Mouse (Mus musculus) neural tube, embryonic 14.5 days (tissue): Measurements from ENCODE around the gene Camk2d. TPM values are rescaled to one million over a fixed set of nuclear protein-coding genes. Genes with fewer than 3 reads are reported as not detected.

Experiments used
- ATAC-seq: fragments of 200-750 bp; cut with Nextera tagmentation; 2 replicates; pipeline ENCODE4 v1.8.0; 2017; ENCODE audit warnings: low read depth, mild to moderate bottlenecking, moderate TSS enrichment, moderate library complexity
- H3K27ac ChIP-seq: fragments of 300-500 bp; sonication (generic); 2 replicates; pipeline ENCODE4 v1.5.1; 2014; ENCODE audit warnings: low read depth, mild to moderate bottlenecking, control low read depth, low read length, moderate library complexity, mixed read lengths
- H3K27me3 ChIP-seq: fragments of 300-500 bp; sonication (generic); 2 replicates; pipeline ENCODE4 v1.6.1; 2014; ENCODE audit warnings: low read length; ENCODE audit not compliant: control insufficient read depth, insufficient read depth
- H3K36me3 ChIP-seq: fragments of 300-500 bp; sonication (generic); 2 replicates; pipeline ENCODE4 v1.6.1; 2014; ENCODE audit warnings: low read length, mixed read lengths; ENCODE audit not compliant: control insufficient read depth, insufficient read depth
- H3K4me1 ChIP-seq: fragments of 300-500 bp; sonication (generic); 2 replicates; pipeline ENCODE4 v1.6.1; 2014; ENCODE audit warnings: low read length; ENCODE audit not compliant: control insufficient read depth, insufficient read depth
- H3K4me2 ChIP-seq: fragments of 300-500 bp; sonication (generic); 2 replicates; pipeline ENCODE4 v1.6.1; 2014; ENCODE audit warnings: mild to moderate bottlenecking, low read depth, low read length, control low read depth
- H3K4me3 ChIP-seq: fragments of 300-500 bp; sonication (generic); 2 replicates; pipeline ENCODE4 v1.5.1; 2014; ENCODE audit warnings: low read depth, low read length, control low read depth, mixed read lengths
- H3K9ac ChIP-seq: fragments of 300-500 bp; sonication (generic); replicated peaks from 2 replicates; pipeline ENCODE4 v1.6.1; 2014; ENCODE audit warnings: low read depth, mild to moderate bottlenecking, control low read depth, low read length, mixed read lengths
- H3K9me3 ChIP-seq: fragments of 300-500 bp; sonication (generic); 2 replicates; pipeline ENCODE4 v1.6.1; 2016; ENCODE audit warnings: low read length; ENCODE audit not compliant: control insufficient read depth
- WGBS: fragments of 180-500 bp; shearing (Covaris S2); extraction: QIAGEN DNeasy Blood & Tissue Kit; methylation state at CpG from one replicate; pipeline ENCODE4 v1.1.7; 2014; 5-methylcytosine and 5-hydroxymethylcytosine counted together
- polyA plus RNA-seq: library from polyadenylated mRNA; unstranded; fragments of >200 nt; fragmentation: Nextera tagmentation; extraction: Ambion mirVana; gene quantifications from 2 replicates; pipeline ENCODE4 v1.2.1, GENCODE M21; 2014

The Camk2d gene
- polyA plus RNA-seq, 1 experiment from 2014 or later: 215 TPM

GRCm38 (mm10) chr3:126663436-126663835 is 67.3 kb downstream of the Camk2d start:
- no peaks in the 10 kb centered on the region for H3K27me3 ChIP-seq
- H3K4me1 ChIP-seq: peaks cover 15% of the 10 kb centered on the region
- H3K4me2 ChIP-seq: no peak overlapping the region
- ATAC-seq: no peak
- no peak overlapping the region for H3K9ac ChIP-seq
- H3K27ac ChIP-seq: no peak overlapping the region
- no peaks in the 10 kb centered on the region for H3K9me3 ChIP-seq
- WGBS: 62% methylated on average over 5 of the region's 5 CpGs
- H3K4me3 ChIP-seq: no peak overlapping the region
- no peaks in the 10 kb centered on the region for H3K36me3 ChIP-seq

GRCm38 (mm10) chr3:126665866-126666265 is 69.8 kb downstream of the Camk2d start:
- 100% methylated on average over 1 of the region's 1 CpGs for WGBS
- H3K4me1 ChIP-seq: peaks cover 21% of the 10 kb centered on the region

GRCm38 (mm10) chr3:126667019-126667418 is 70.9 kb downstream of the Camk2d start:
- H3K4me2 ChIP-seq: no peak overlapping the region
- H3K9me3 ChIP-seq: no peaks in the 10 kb centered on the region
- peak overlapping the region; percentile 34; the same call in 1 of the 2 replicates for H3K27ac ChIP-seq
- peak; percentile 45 for ATAC-seq
- no peaks in the 10 kb centered on the region for H3K27me3 ChIP-seq
- 93% methylated on average over 11 of the region's 11 CpGs for WGBS
- no peak overlapping the region for H3K4me3 ChIP-seq
- peaks cover 25% of the 10 kb centered on the region for H3K4me1 ChIP-seq
- H3K36me3 ChIP-seq: no peaks in the 10 kb centered on the region
- no peak overlapping the region for H3K9ac ChIP-seq

More at GRCm38 (mm10) chr3:126665866-126666265, 69.8 kb downstream of the Camk2d start:
- no peak overlapping the region for H3K9ac ChIP-seq
- H3K9me3 ChIP-seq: no peaks in the 10 kb centered on the region
- no peak for ATAC-seq
- no peak overlapping the region for H3K27ac ChIP-seq
- H3K36me3 ChIP-seq: no peaks in the 10 kb centered on the region
- H3K4me2 ChIP-seq: no peak overlapping the region
- no peaks in the 10 kb centered on the region for H3K27me3 ChIP-seq
- no peak overlapping the region for H3K4me3 ChIP-seq

GRCm38 (mm10) chr3:126667451-126667850 is 71.3 kb downstream of the Camk2d start:
- peak; percentile 75; the same call in 1 of the 2 replicates for ATAC-seq
- Histone ChIP-seq H3K4me1 (peaks cover 27% of the 10 kb centered on the region), H3K27ac (peak overlapping the region; percentile 34), H3K9me3 (no peaks in the 10 kb centered on the region), H3K27me3 (no peaks in the 10 kb centered on the region), H3K36me3 (no peaks in the 10 kb centered on the region), H3K4me2 (no peak overlapping the region), H3K4me3 (no peak overlapping the region), H3K9ac (no peak overlapping the region)
- WGBS: 48% methylated on average over 7 of the region's 7 CpGs

- ATAC-seq: peak; percentile 61
- no peak overlapping the region for H3K4me3 ChIP-seq
- no peak overlapping the region for H3K9ac ChIP-seq
- peaks cover 27% of the 10 kb centered on the region for H3K4me1 ChIP-seq
- 68% methylated on average over 3 of the region's 3 CpGs for WGBS
- no peaks in the 10 kb centered on the region for H3K9me3 ChIP-seq
- no peak overlapping the region for H3K27ac ChIP-seq
- no peaks in the 10 kb centered on the region for H3K27me3 ChIP-seq
- no peaks in the 10 kb centered on the region for H3K36me3 ChIP-seq
- H3K4me2 ChIP-seq: no peak overlapping the region
Measured at GRCm38 (mm10) chr3:126668123-126668522, 72.0 kb downstream of the Camk2d start.

GRCm38 (mm10) chr3:126668692-126669091 is 72.6 kb downstream of the Camk2d start:
- Histone ChIP-seq H3K4me1 (peaks cover 27% of the 10 kb centered on the region), H3K27ac (peak overlapping the region; percentile 18; the same call in 1 of the 2 replicates), H3K4me2 (no peak overlapping the region), H3K36me3 (no peaks in the 10 kb centered on the region), H3K9me3 (no peaks in the 10 kb centered on the region), H3K27me3 (no peaks in the 10 kb centered on the region), H3K4me3 (no peak overlapping the region), H3K9ac (no peak overlapping the region)
- WGBS: 53% methylated on average over 10 of the region's 10 CpGs
- ATAC-seq: no peak

GRCm38 (mm10) chr3:126670413-126670812 is 74.3 kb downstream of the Camk2d start:
- WGBS: 83% methylated on average over 3 of the region's 3 CpGs

GRCm38 (mm10) chr3:126671292-126671691 is 75.2 kb downstream of the Camk2d start:
- 0 out of 2 replicates have a peak, but pooled peaks have one; percentile 11 for ATAC-seq
- WGBS: 18% methylated on average over 6 of the region's 6 CpGs
- no peaks in the 10 kb centered on the region for H3K9me3 ChIP-seq
- H3K36me3 ChIP-seq: no peaks in the 10 kb centered on the region
- no peaks in the 10 kb centered on the region for H3K27me3 ChIP-seq
- no peak overlapping the region for H3K27ac ChIP-seq
- H3K4me3 ChIP-seq: no peak overlapping the region
- H3K4me2 ChIP-seq: no peak overlapping the region
- peaks cover 27% of the 10 kb centered on the region for H3K4me1 ChIP-seq
- H3K9ac ChIP-seq: no peak overlapping the region

More at GRCm38 (mm10) chr3:126670413-126670812, 74.3 kb downstream of the Camk2d start:
- H3K27me3 ChIP-seq: no peaks in the 10 kb centered on the region
- H3K4me1 ChIP-seq: peaks cover 27% of the 10 kb centered on the region
- H3K4me3 ChIP-seq: no peak overlapping the region
- H3K9ac ChIP-seq: no peak overlapping the region
- no peak overlapping the region for H3K4me2 ChIP-seq
- no peak for ATAC-seq
- H3K27ac ChIP-seq: no peak overlapping the region
- H3K36me3 ChIP-seq: no peaks in the 10 kb centered on the region
- H3K9me3 ChIP-seq: no peaks in the 10 kb centered on the region

- no peak overlapping the region for H3K4me2 ChIP-seq
- no peaks in the 10 kb centered on the region for H3K36me3 ChIP-seq
- no peaks in the 10 kb centered on the region for H3K9me3 ChIP-seq
- no peak overlapping the region for H3K4me3 ChIP-seq
- 90% methylated on average over 5 of the region's 5 CpGs for WGBS
- no peak overlapping the region for H3K27ac ChIP-seq
- no peaks in the 10 kb centered on the region for H3K4me1 ChIP-seq
- H3K9ac ChIP-seq: no peak overlapping the region
- ATAC-seq: no peak
- no peaks in the 10 kb centered on the region for H3K27me3 ChIP-seq
Measured at GRCm38 (mm10) chr3:126681051-126681450, 84.9 kb downstream of the Camk2d start.
